Mouse (Mus musculus) CH12F3 (cell line): Measurements from ENCODE around the gene Cckar.
"Not testable (repeated sequence)": the region's sequence is repeated elsewhere in the genome, so short reads cannot be mapped to it uniquely, and the experiment has no call there.

ENCODE experiments used
- in situ Hi-C: fragments of 300-500 bp; cut with MboI; formaldehyde crosslinking; loops from 2 replicates; pipeline ENCODE4 v1.14.3; 2020; ENCODE audit warnings: low sequenced_read_pairs

Gene Cckar

GRCm38 (mm10) chr5:53676671-53677070, 30.8 kb downstream of the Cckar start:
- in situ Hi-C loops, result loop anchor here (25.0 kb wide), 1 partner anchor 436 kb away; no protein-coding TSS in a partner anchor

GRCm38 (mm10) chr5:53673493-53674150, 33.9 kb downstream of the Cckar start:
- in situ Hi-C loops, result not testable (repeated sequence)

GRCm38 (mm10) chr5:53672352-53672751, 35.2 kb downstream of the Cckar start:
- in situ Hi-C loops, result no loop called here

GRCm38 (mm10) chr5:53671507-53671906, 36.0 kb downstream of the Cckar start:
- in situ Hi-C loops, result no loop called here

- in situ Hi-C loops, result no loop called here
These were observed 37.1 kb downstream of the Cckar start for GRCm38 (mm10) chr5:53670321-53670938.

- in situ Hi-C loops, result no loop called here
These were observed 39.5 kb downstream of the Cckar start for GRCm38 (mm10) chr5:53668021-53668420.

GRCm38 (mm10) chr5:53663665-53664064, 43.8 kb downstream of the Cckar start:
- in situ Hi-C loops, result no loop called here

- in situ Hi-C loops, result no loop called here
These were observed 45.1 kb downstream of the Cckar start for GRCm38 (mm10) chr5:53662413-53662812.

GRCm38 (mm10) chr5:53661508-53661907, 46.0 kb downstream of the Cckar start:
- in situ Hi-C loops, result no loop called here

- in situ Hi-C loops, result no loop called here
These were observed 49.6 kb downstream of the Cckar start for GRCm38 (mm10) chr5:53657925-53658324.

GRCm38 (mm10) chr5:53656596-53656995, 50.9 kb downstream of the Cckar start:
- in situ Hi-C loops, result no loop called here
